Mouse (Mus musculus) adrenal gland, postnatal 36 days (tissue): ENCODE data around the gene Krtap29-1. TPM values are rescaled to one million over a fixed set of nuclear protein-coding genes. Genes with fewer than 3 reads are reported as not detected.

Experiments
- DNase-seq, 2 experiments: peaks; one replicate each; pipeline ENCODE4 v3.0.0; 2021; ENCODE audit warnings: mixed read lengths in 1 of 2
- long read RNA-seq, 2 experiments: library from polyadenylated mRNA; stranded (forward); transcript quantifications; one replicate each; pipeline ENCODE4 v2.0.0; 2021; ENCODE audit warnings: borderline sequencing depth in 2 of 2
- total RNA-seq, 2 experiments: library from RNA; stranded (reverse); gene quantifications; 2 replicates each; pipeline ENCODE4 v1.2.3; 2021

Gene Krtap29-1
- not detected for total RNA-seq
- long read RNA-seq, experiment 1 = 0 reads
- long read RNA-seq, experiment 2 = 0 reads

GRCm38 (mm10) chr11:99978953-99979352 lies at the start of gene Krtap29-1:
Krtap29-1 (minus strand) TSS chr11:99979053.
- no peak for DNase-seq

DNA sequence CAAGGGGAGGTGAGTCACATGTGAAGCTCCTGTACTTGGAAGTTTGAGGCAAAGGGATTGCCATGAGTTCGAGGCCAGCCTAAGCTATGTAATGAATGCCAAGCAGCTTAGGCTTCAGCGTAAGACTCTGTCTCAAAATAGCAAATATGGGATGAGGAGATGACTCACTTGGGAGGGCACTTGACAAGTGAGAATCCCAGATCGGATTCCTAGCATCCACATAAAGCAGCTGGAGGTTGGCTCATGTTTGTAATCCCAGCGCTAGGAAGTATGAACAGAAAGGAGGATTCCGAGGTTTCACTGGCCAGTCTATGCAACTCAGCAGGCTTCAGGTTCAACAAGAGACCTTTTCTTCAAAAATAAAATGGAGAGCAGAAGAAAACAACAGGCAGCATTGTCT lies 42.6 kb upstream of the Krtap29-1 start:
- no peak for DNase-seq

DNA sequence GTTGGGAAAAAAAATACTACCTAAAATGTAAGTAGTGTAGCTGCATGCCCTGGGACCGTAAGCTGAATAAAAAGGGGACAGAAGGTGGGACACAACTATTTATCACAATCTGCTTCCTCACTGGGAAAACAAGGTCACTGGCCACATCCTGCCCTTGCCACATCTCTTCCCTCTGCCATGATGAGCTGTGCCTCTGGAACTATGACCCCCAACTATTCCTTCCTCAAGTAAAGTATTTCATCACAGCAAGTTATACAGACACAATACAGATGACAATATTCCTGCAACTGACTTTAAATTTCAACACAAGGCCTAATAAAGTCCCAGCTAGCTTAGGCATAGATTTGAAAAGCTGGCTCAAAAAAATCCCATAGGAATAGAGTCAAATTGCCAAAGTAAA lies 40.6 kb upstream of the Krtap29-1 start:
- DNase-seq = no peak

- DNase-seq = no peak
These were observed 37.3 kb upstream of the Krtap29-1 start, which contains the start of gene Krt33a for GRCm38 (mm10) chr11:100016112-100016511. Krt33a (minus strand) TSS chr11:100016212.

GRCm38 (mm10) chr11:100013691-100014171 lies 34.9 kb upstream of the Krtap29-1 start:
- no peak for DNase-seq

- DNase-seq = no peak
These were observed 31.8 kb upstream of the Krtap29-1 start for GRCm38 (mm10) chr11:100010682-100011081.

GRCm38 (mm10) chr11:100008336-100008735 lies 29.5 kb upstream of the Krtap29-1 start:
- no peak for DNase-seq

GRCm38 (mm10) chr11:100006624-100007023 lies 27.8 kb upstream of the Krtap29-1 start:
- DNase-seq = no peak

DNA sequence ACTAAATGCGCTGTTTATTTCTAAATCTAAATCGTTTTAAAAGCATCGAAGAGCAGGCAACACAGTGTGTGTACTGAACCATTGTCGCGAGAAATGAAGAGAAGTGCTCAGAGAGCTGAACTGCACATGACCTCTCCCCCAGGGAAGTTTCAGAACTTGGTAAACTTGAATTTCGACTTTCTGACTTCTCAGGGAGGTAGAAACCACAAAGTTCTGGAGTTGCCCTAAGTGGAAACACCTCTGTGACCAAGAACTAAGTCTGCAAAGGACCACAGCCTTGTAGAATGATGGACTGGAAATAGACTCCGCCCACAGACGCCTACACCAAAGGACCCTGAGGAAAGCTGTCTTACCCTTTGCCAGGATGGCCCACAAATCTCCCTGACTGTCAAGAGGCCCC lies 27.1 kb upstream of the Krtap29-1 start:
- no peak for DNase-seq

DNA sequence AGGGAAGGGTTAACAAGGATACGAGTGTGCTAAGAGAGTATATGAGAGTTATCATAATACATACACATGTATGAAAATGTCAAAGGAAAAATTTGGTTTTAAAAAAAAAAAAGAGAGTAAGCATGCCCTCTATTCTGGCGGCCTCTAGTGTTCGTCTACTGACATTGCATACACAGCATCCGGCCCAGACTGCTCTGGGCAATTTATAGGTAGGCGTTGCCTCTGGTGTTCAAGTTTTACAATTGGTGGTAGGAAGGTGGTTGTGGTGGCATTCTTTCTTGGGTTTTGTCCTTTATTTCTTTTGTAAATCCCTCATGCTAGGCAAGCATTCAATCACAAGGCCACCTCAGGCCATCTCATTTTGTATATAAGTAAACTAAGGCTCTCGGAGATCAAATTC lies 26.0 kb upstream of the Krtap29-1 start:
- peak; percentile 25 to 53 for DNase-seq

DNA sequence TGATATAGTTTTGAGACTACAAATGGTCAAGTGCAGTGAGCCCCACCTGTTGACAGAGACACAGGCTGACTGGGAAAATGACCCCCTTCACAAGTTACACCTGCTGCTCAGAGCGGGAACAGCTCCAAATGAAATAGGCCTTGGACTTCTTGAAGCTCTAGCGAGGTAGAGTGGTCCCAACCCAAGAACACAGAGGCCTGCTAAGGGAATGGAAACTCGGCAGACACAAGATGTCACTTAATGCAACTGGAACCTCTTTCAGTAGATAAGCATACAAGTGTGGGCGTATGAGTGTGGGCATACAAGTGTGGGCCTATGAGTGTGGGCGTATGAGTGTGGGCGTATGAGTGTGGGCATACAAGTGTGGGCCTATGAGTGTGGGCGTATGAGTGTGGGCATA lies 20.2 kb upstream of the Krtap29-1 start:
- DNase-seq = no peak

DNA sequence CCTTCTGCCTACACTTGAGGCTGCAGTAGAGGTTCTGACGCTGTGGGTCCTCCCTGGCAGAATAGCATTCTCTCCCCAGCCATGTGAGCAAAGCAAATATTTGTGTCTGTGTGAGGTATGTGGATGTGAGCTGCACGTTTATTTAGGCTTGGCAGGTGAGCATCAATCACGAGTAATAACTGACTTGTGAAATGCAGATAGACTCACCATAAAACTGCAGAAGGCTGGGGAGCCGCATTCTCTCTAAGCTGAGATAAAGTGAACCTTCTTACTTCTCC lies 15.5 kb upstream of the Krtap29-1 start:
- DNase-seq = no peak

- DNase-seq = no peak
These were observed 14.9 kb upstream of the Krtap29-1 start, which contains the start of gene Krtap17-1 for GRCm38 (mm10) chr11:99993620-99994383. Krtap17-1 (minus strand) TSS chr11:99993994.

- no peak for DNase-seq
These were observed 11.7 kb upstream of the Krtap29-1 start for GRCm38 (mm10) chr11:99990571-99990970.

DNA sequence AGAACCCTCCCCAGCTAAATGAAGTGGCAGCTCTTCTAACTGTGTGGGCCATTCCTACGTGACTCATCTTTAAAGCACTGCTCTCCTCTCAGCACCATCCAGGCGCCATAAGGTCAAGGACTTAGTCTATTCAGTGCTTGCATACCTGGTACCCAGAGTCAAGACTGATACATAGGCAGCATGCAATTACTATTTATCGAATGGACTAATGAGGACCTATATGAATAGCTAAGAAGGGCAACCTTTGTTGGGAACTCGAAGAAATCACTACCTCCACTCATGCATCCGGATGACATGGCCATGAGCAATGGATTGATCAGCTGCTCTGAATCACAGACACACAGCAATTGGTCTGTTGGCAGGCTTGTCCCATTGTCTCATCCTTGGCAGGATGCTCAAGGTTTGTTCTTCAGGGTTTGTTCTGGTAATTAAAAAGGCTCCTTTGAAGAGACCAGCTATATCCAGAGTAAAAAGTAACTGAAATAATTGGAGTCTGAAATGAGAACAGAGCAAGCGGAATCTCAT lies 11.1 kb upstream of the Krtap29-1 start:
- peak; percentile 50 to 68 for DNase-seq

DNA sequence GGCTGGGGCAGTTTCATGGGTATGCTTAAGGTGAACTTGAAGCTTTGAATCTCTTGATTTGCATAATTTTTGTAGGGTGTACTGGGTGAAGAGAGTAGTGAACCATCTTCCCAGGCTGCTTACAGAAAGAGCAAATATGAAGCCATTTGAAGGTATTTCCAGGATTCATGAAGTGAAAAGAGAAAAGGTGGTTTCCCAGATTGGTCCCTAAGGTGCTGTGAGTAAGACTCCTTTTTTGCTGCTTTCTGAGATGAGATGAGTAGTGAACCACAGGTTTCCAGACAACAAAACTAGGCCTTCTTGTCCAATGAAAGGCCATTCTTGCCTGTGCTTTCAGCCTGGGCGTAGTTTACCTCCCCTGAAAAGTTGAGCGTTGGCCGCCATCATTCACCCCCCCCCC lies 9.7 kb upstream of the Krtap29-1 start:
- no peak for DNase-seq

GRCm38 (mm10) chr11:99986180-99986647 lies 7.4 kb upstream of the Krtap29-1 start, which contains the start of gene Krtap16-1:
Krtap16-1 (minus strand) TSS chr11:99986597.
- no peak for DNase-seq

DNA sequence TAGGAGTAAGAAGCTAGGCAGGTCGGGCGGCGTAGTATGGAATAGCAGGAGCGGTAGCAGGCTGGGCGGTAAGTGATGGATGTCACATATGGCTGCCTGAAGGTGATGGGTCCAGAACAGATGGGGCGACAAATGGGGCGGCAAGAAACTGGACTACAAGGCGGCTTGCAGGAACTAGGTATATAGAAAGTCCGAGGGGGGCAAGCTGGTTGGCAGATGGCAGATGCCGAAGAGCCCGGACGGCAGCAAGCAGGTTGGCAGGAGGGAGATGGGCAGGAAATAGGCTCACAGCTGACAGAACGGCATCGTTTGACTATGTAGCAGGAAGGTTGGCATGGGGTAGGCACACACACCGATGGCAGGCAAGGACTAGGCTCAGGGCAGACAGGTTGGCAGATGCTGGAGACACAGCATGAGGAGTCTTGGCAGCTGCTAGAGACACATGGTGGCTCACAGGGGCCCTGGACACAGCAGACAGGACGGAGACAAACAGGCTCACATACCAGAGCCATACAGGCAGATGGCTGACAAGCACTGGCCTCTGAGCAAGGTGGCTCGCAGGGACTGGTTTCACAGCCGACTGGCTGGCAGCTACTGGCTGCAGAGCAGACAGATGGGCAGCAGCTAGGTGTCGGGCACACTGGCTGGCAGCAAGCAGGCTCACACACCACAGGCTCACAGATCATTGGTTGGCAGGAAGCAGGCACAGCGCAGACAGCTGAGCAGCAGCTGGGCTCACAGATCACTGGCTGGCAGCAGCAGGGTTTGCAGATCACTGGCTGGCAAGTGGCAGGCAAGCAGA lies 6.6 kb upstream of the Krtap29-1 start:
- DNase-seq = peak; percentile 15 to 17

DNA sequence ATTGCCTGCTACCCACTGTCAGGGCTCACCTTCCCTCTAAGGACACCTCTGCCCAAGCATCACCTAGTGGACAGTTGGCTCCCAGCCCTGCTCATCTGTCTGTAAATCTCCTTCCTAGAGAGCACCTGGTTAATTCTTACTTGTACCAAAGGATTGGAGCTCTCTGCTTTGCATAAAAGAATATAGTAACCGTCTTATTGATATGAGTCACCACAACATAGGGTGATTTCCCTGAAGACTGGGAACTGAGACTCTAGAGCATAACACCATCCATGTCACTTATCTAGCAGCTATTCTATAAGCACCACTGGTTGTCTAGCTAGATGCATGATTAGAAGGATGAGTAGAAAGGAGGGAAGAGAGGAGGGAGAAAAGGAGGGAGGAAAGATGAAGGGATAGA lies 4.6 kb upstream of the Krtap29-1 start:
- DNase-seq = no peak

GRCm38 (mm10) chr11:99982731-99983130 lies 3.9 kb upstream of the Krtap29-1 start:
- DNase-seq = no peak

- DNase-seq = no peak
These were observed 12.9 kb downstream of the Krtap29-1 start for GRCm38 (mm10) chr11:99965961-99966360.

DNA sequence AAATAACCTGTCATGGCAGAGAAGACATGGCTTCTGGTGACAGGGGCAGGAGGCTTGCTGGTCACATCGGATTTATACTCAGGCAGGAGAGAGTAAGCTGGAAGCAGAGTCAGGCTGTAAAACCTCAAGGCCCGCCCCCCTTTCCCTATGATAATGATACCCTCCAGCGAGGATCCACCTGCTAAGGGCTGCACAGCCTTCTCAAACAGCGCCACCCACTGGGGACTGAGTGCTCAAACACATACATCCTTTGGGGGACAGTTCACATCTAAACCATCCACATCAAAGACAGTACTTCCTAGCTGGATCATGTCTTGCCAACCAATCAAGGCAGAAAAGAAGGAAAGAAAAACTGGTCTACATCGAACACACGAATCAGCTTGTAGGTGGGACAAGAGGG lies 14.6 kb downstream of the Krtap29-1 start:
- no peak for DNase-seq

- DNase-seq = no peak
These were observed 30.7 kb downstream of the Krtap29-1 start, which contains the start of gene Krtap9-5 for GRCm38 (mm10) chr11:99948175-99948574. Krtap9-5 (plus strand) TSS chr11:99948475.
